Mouse (Mus musculus) hematopoietic multipotent progenitor cell, adult 10-12 weeks (in vitro differentiated cells): Measurements from ENCODE around the gene Arl14. TPM values are rescaled to one million over a fixed set of nuclear protein-coding genes. Genes with fewer than 3 reads are reported as not detected.

ENCODE experiments used
- polyA plus RNA-seq: library from polyadenylated mRNA; stranded (reverse); fragments of >175 nt; gene quantifications from 2 replicates; pipeline ENCODE4 v1.2.3, GENCODE M21; 2012; ENCODE audit warnings: low replicate concordance

The Arl14 gene
- not detected in 2 replicates for polyA plus RNA-seq

DNA sequence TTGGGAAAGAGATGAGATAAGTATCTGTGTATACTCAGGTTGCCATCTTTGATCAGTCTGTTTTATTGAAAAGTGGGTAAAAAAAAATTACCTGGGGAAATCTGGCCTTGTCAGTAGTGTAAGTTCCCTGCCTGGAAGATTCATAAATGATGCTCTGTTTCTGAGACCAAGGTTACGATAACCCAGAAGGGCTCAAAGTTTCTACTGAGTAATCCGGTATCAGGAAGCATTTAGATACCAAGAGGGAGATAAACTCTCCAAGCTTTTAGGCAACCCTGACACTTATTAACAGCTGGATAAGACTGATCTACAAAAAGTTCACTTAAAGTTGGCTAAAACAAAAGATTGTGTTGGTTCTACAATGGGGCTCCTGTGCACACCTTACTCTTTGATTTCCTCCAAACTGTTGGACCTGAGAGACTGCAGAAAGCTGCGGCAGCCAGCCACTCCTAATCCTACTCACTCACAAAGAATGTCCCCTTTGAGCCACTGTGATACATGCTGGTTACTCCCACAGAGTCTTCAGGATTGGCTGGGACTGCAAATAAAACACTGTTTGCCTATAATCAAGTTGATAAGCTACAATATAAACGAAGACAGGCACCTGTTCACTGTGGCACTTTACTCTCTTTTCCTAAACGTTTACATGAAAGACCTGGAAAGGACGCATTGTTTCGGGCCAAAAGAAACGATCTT, at the start of gene Arl14:
Arl14 (plus strand) TSS at position 614 of the 696 bp plus-strand sequence.

Other genes starting within 250 kb of the Arl14 start
- 0.52 and 1.6 TPM in 2 replicates for gene Ift80, start 217.8 kb upstream of the Arl14 start, polyA plus RNA-seq
- 67.0 and 70.3 TPM in 2 replicates for gene Smc4, start 217.7 kb upstream of the Arl14 start, polyA plus RNA-seq
- 8.9 and 11.4 TPM in 2 replicates for gene Trim59, start 177.7 kb upstream of the Arl14 start, polyA plus RNA-seq
- 14.4 and 19.8 TPM in 2 replicates for gene Kpna4, start 95.3 kb upstream of the Arl14 start, polyA plus RNA-seq
- 2.2 and 2.3 TPM in 2 replicates for gene Ppm1l, start 94.4 kb downstream of the Arl14 start, polyA plus RNA-seq